Mouse (Mus musculus) heart, embryonic 16.5 days (tissue): ENCODE measurements at regions not wholly inside any gene's neighbourhood (a gene's known extent, or its start where the extent isn't known, plus 50 kb on each side); places are given as distances from the start of the nearest gene placed in this dataset.

Source experiments
- ATAC-seq: fragments of 200-750 bp; cut with Nextera tagmentation; replicated peaks from 2 replicates; pipeline ENCODE4 v1.8.0; 2017; ENCODE audit warnings: moderate number of reproducible peaks; ENCODE audit not compliant: insufficient read depth, low FRiP score; ENCODE audit errors: extremely low read depth
- H3K27ac ChIP-seq: fragments of 300-500 bp; sonication (generic); 2 replicates; pipeline ENCODE4 v1.5.1; 2014; ENCODE audit warnings: mild to moderate bottlenecking, low read length, control low read depth, moderate library complexity
- H3K27me3 ChIP-seq: fragments of 300-500 bp; sonication (generic); 2 replicates; pipeline ENCODE4 v1.6.1; 2014; ENCODE audit warnings: low read length, mixed read lengths; ENCODE audit not compliant: control insufficient read depth, insufficient read depth
- H3K36me3 ChIP-seq: fragments of 300-500 bp; sonication (generic); 2 replicates; pipeline ENCODE4 v1.6.1; 2014; ENCODE audit not compliant: control insufficient read depth, insufficient read depth
- H3K4me1 ChIP-seq: fragments of 300-500 bp; sonication (generic); 2 replicates; pipeline ENCODE4 v1.6.1; 2014; ENCODE audit warnings: low read length, mixed read lengths; ENCODE audit not compliant: control insufficient read depth, insufficient read depth
- H3K4me2 ChIP-seq: fragments of 300-500 bp; sonication (generic); 2 replicates; pipeline ENCODE4 v1.6.1; 2014; ENCODE audit warnings: low read depth, mild to moderate bottlenecking, control low read depth, low read length
- H3K4me3 ChIP-seq: fragments of 300-500 bp; sonication (generic); 2 replicates; pipeline ENCODE4 v1.5.1; 2014; ENCODE audit warnings: mild to moderate bottlenecking, control low read depth, low read length
- H3K9ac ChIP-seq: fragments of 300-500 bp; sonication (generic); 2 replicates; pipeline ENCODE4 v1.6.1; 2014; ENCODE audit warnings: low read length, control low read depth
- H3K9me3 ChIP-seq: fragments of 300-500 bp; sonication (generic); replicated peaks from 2 replicates; pipeline ENCODE4 v1.6.1; 2016; ENCODE audit warnings: low read length; ENCODE audit not compliant: control insufficient read depth
- WGBS: fragments of 180-500 bp; shearing (Covaris S2); extraction: QIAGEN DNeasy Blood & Tissue Kit; methylation state at CpG from one replicate; pipeline ENCODE4 v1.1.7; 2014; 5-methylcytosine and 5-hydroxymethylcytosine counted together

GRCm38 (mm10) chr5:77838186-77839097 is 430.6 kb upstream of the Igfbp7 start:
- no peak for ATAC-seq
- Histone ChIP-seq H3K36me3 (no peaks in the 10 kb centered on the region), H3K27me3 (no peaks in the 10 kb centered on the region), H3K4me1 (no peaks in the 10 kb centered on the region), H3K4me3 (no peak overlapping the region), H3K9me3 (no peaks in the 10 kb centered on the region), H3K27ac (no peak overlapping the region), H3K4me2 (no peak overlapping the region), H3K9ac (no peak overlapping the region)
- WGBS: 47% methylated on average over 5 of the region's 5 CpGs

- no peak for ATAC-seq
- peaks cover 4% of the 10 kb centered on the region for H3K9me3 ChIP-seq
- no peak overlapping the region for H3K9ac ChIP-seq
- WGBS: 85% methylated on average over 2 of the region's 2 CpGs
- no peak overlapping the region for H3K4me2 ChIP-seq
- no peak overlapping the region for H3K27ac ChIP-seq
- no peaks in the 10 kb centered on the region for H3K27me3 ChIP-seq
- no peak overlapping the region for H3K4me3 ChIP-seq
- H3K36me3 ChIP-seq: no peaks in the 10 kb centered on the region
- no peaks in the 10 kb centered on the region for H3K4me1 ChIP-seq
Observed at GRCm38 (mm10) chr5:77827971-77828370, 420.1 kb upstream of the Igfbp7 start.

GRCm38 (mm10) chr5:77826063-77826462 is 418.2 kb upstream of the Igfbp7 start:
- 72% methylated on average over 4 of the region's 4 CpGs for WGBS
- Histone ChIP-seq H3K9me3 (peaks cover 4% of the 10 kb centered on the region), H3K9ac (no peak overlapping the region), H3K36me3 (no peaks in the 10 kb centered on the region), H3K4me3 (no peak overlapping the region), H3K27me3 (no peaks in the 10 kb centered on the region), H3K27ac (no peak overlapping the region), H3K4me2 (no peak overlapping the region), H3K4me1 (no peaks in the 10 kb centered on the region)
- ATAC-seq: no peak

GRCm38 (mm10) chr5:77816759-77817280 is 409.0 kb upstream of the Igfbp7 start:
- Histone ChIP-seq H3K4me2 (no peak overlapping the region), H3K27me3 (no peaks in the 10 kb centered on the region), H3K27ac (no peak overlapping the region), H3K9me3 (no peaks in the 10 kb centered on the region), H3K4me3 (no peak overlapping the region), H3K36me3 (no peaks in the 10 kb centered on the region), H3K9ac (no peak overlapping the region), H3K4me1 (no peaks in the 10 kb centered on the region)
- WGBS: 74% methylated on average over 7 of the region's 7 CpGs
- ATAC-seq: no peak

GRCm38 (mm10) chr5:77809844-77810243 is 402.0 kb upstream of the Igfbp7 start:
- Histone ChIP-seq H3K9ac (no peak overlapping the region), H3K9me3 (no peaks in the 10 kb centered on the region), H3K4me3 (no peak overlapping the region), H3K4me2 (no peak overlapping the region), H3K27me3 (no peaks in the 10 kb centered on the region), H3K36me3 (no peaks in the 10 kb centered on the region), H3K4me1 (no peaks in the 10 kb centered on the region), H3K27ac (no peak overlapping the region)
- no peak for ATAC-seq
- 76% methylated on average over 6 of the region's 6 CpGs for whole genome bisulfite sequencing

GRCm38 (mm10) chr5:77807726-77808125 is 399.9 kb upstream of the Igfbp7 start:
- no peak overlapping the region for H3K4me2 ChIP-seq
- WGBS: 37% methylated on average over 3 of the region's 3 CpGs
- no peaks in the 10 kb centered on the region for H3K4me1 ChIP-seq
- H3K36me3 ChIP-seq: no peaks in the 10 kb centered on the region
- H3K9ac ChIP-seq: no peak overlapping the region
- H3K27me3 ChIP-seq: no peaks in the 10 kb centered on the region
- no peak for ATAC-seq
- no peak overlapping the region for H3K4me3 ChIP-seq
- H3K27ac ChIP-seq: no peak overlapping the region
- no peaks in the 10 kb centered on the region for H3K9me3 ChIP-seq

GRCm38 (mm10) chr5:77806334-77807157 is 398.7 kb upstream of the Igfbp7 start:
- 64% methylated on average over 9 of the region's 9 CpGs for WGBS
- H3K4me1 ChIP-seq: no peaks in the 10 kb centered on the region
- H3K36me3 ChIP-seq: no peaks in the 10 kb centered on the region
- ATAC-seq: no peak
- H3K27me3 ChIP-seq: no peaks in the 10 kb centered on the region
- H3K27ac ChIP-seq: no peak overlapping the region
- no peak overlapping the region for H3K9ac ChIP-seq
- H3K4me3 ChIP-seq: no peak overlapping the region
- H3K4me2 ChIP-seq: no peak overlapping the region
- no peaks in the 10 kb centered on the region for H3K9me3 ChIP-seq

GRCm38 (mm10) chr5:77805796-77806195 is 398.0 kb upstream of the Igfbp7 start:
- H3K4me1 ChIP-seq: no peaks in the 10 kb centered on the region
- H3K27me3 ChIP-seq: no peaks in the 10 kb centered on the region
- no peaks in the 10 kb centered on the region for H3K36me3 ChIP-seq
- WGBS: 85% methylated on average over 6 of the region's 6 CpGs
- no peak overlapping the region for H3K4me2 ChIP-seq
- H3K4me3 ChIP-seq: no peak overlapping the region
- no peak for ATAC-seq
- H3K27ac ChIP-seq: no peak overlapping the region
- no peaks in the 10 kb centered on the region for H3K9me3 ChIP-seq
- no peak overlapping the region for H3K9ac ChIP-seq

GRCm38 (mm10) chr5:77805303-77805702 is 397.5 kb upstream of the Igfbp7 start:
- H3K4me2 ChIP-seq: no peak overlapping the region
- no peak for ATAC-seq
- H3K4me1 ChIP-seq: no peaks in the 10 kb centered on the region
- no peak overlapping the region for H3K27ac ChIP-seq
- H3K27me3 ChIP-seq: no peaks in the 10 kb centered on the region
- no peaks in the 10 kb centered on the region for H3K9me3 ChIP-seq
- H3K36me3 ChIP-seq: no peaks in the 10 kb centered on the region
- no peak overlapping the region for H3K9ac ChIP-seq
- 71% methylated on average over 1 of the region's 1 CpGs for WGBS
- no peak overlapping the region for H3K4me3 ChIP-seq
